Mouse (Mus musculus): ENCODE data around the gene Ndel1.
"Not testable (repeated sequence)": the region's sequence is repeated elsewhere in the genome, so short reads cannot be mapped to it uniquely, and the experiment has no call there.

Gene Ndel1

DNA sequence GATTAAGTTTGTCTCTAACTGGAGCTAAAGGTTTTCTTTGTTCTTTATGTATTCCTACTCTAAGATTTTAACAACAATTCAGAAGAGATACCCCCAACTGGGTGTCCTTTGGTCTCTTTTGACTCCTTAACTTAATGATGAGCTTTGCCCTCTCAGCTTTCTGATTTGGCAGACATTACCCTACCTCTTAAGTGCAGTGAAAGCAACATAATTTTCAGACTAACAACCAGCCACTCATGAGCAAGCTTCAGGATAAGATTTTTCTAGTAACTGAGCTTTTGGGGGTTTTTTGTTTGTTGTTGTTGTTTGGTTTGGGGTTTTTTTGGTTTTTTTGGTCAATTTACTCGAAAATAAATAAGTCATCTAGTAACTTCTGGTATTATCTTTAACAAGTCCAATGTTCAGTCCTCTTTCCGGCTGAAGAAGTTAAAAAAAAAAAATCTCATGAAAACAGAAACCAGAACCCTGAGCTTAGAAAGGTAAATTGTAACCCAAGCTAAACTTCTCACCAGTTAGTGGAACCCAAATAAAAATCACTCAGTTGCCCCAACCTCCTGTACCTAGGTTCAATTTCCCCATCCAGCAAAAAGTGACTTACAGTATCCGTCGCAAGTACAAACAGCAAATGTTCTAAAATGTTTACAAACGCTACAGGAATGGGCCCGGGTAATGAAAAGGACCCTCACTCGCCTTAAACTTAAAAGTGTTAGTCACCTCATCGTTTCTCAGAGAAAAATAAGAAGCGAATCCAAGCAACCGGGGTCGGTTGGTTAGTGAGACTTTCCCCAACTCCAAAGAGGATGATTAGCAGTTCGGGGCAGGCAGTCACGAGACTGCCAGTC is 19.8 kb downstream of the Ndel1 start:
- in situ Hi-C loops (cut with MboI, MseI) = no loop called here

DNA sequence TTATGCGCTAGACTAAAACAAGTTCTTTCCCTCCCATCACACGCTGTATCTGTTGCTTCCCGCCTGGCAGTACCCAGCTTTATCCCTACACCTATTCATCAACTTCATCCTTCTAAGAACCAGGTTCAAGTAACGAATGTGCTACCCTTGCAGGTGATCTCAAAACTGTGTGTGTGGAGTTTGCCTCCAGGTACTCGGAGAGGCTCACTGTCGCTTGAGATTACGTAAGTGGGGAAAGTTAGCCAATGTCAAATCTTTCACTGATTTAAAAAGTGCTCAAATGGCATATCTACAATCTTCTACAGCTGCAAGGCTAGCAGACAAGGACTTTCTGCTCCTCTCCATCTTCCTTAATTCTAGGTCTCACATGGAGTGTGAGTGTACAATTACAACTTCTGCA is 20.8 kb downstream of the Ndel1 start:
- in situ Hi-C loops (cut with MboI, MseI) = no loop called here

DNA sequence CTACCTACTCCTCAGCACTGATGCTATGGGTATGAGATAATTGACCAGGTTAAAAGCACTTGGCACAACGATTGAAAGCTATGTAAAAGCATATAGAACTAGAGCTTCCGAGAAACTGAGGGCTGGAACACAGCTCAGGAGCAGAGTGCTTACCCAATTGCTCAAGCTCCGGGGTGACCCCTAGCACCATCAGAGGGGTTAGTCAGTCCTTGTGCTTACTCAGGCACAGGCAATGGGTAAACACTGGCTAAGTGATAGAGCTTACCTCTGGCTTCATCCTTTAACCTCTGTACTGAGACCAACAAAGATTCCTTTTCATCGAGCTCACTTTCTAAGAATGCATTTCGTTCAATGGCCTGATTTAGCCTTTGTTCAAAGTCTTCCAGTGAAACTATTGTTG is 32.1 kb downstream of the Ndel1 start:
- in situ Hi-C loops (cut with MboI, MseI) = no loop called here

DNA sequence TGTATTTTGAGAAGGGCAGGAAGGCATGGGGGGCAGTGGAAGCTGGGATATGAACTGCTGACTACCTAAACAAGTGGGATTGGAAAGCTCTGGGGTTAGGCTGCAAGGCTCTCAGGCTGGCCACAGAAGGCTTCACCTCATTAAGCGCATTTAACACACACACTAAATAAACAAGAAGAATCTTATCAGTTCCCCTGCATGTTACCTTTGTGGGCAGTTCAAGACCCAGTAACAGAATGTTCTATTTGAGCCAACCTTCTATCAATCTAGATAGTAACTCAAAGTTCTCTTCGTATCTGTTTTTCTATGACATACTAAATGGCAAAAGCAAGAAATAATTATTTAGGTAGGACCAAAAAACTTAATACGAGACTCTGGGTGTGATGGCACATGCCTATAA is 36.6 kb downstream of the Ndel1 start:
- in situ Hi-C loops (cut with MboI, MseI) = no loop called here

DNA sequence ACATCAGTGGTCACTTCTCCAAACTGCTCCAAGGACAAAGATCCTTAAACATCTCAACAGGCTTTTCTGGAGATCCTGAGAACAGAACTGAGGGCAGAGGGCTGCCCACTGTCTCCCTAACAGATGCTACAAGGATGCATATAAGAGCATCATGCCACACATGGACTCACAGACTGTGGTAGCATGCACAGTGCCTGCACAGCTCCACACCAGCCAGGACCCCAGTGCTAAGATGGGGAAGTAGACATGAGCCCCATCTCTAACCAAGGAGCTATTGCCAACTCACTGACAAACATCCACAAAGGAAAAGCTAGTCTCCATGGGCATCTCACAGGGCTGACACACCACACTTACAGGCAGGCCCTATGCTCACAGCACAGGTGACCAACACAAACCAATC is 38.1 kb downstream of the Ndel1 start:
- in situ Hi-C loops (cut with MboI, MseI) = no loop called here

DNA sequence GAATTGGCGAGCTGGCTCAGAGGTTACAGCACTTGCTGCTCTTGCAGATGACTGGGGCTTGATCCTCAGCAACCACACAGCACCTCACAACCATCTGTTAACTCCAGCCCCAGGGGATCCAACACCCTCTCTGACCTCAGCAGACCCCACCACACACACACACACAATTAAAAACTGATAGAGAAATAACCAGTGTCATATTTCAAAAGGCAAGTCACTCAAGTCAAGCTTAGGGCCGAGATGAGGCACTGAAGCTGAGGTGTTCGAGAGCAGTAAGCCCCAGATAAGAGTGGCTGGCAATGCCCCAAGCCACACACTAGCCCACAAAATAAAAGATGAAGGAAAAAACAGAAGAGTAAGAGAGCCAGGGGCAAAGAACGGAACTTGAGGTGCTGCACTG is 38.9 kb downstream of the Ndel1 start:
- in situ Hi-C loops (cut with MboI, MseI) = no loop called here

DNA sequence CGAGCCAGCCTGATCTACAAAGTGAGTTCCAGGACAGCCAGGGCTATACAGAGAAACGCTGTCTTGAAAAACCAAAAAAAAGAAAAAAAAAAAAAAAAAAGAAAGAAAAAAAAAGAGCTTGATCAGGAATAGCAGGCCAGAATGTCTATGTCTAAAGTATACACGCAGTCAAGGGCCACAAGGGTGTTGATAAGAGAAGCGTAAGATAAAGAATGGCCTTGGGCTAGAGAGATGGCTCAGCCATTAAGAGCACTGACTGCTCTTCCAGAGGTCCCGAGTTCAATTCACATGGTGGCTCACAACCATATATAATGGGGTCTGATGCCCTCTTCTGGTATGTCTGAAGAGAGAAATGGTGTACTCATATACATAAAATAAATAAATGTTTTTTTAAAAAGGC is 40.1 kb downstream of the Ndel1 start:
- in situ Hi-C loops (cut with MboI, MseI) = not testable (repeated sequence)

DNA sequence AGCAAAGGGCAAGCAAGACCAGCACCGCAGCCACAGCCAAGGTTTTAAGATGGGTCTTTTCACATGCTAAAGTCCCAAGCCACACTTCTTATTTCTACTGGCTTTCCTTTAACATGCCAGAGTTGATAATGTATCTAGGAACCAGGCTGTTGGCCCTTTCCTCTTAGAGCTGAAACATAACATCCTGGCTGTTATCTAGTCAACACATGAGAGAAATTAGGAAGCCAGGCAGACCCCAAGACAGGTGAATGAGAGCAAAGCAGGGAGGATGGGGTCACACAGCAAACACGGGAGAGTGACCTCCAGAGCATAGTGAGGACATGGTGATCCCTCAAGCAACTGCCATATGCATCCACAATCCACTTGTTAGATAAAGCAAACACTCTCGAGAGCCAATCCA is 44.9 kb downstream of the Ndel1 start:
- in situ Hi-C loops (cut with MboI, MseI) = no loop called here

DNA sequence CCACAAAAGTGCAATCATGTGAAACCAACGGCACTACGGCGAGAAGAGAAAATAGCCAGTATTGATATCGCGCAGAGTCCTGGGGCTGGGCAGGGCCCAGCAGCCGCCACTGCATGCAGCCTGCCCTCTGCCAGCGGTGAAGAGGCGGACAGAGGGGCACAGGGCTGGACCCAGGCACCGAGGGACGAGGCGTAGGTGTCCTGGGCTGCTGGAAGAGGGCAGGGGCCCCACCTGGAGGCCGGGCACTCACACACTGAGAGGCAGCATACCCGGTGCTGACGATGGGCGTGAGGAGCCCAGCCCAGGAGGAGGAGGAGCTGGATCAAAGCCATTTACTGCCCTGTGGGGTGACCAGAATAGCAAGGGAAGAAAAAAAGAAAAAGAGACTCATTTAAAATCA is 49.3 kb downstream of the Ndel1 start:
- in situ Hi-C loops (cut with MboI, MseI) = no loop called here

DNA sequence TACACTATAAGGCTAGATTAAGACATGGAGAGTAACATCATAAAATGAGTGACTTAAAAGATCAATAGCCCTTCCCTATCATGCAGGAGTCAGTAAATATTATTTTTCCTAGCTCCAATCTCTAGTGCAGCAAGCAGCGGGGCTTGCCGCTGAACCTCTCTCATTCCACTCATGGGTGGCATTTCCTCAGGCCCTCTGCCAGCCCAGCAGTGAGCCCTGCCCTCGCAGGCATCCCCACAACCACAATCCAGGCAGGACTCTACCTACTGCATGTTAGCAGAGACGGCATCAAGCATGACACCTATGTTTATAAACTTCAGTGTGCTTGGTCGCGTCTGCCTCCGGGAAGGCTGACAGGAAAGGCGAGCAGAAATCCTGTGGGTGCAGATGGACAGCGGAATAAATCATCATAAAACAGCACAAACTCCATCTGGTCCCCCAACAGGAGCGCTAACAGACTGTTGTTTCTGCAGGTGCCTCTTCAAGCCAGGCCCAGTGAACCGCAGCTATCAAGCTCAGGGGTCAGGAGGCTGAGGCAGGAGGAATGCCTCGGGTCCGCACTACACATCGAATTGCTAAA is 52.3 kb downstream of the Ndel1 start:
- in situ Hi-C loops (cut with MboI, MseI) = no loop called here

DNA sequence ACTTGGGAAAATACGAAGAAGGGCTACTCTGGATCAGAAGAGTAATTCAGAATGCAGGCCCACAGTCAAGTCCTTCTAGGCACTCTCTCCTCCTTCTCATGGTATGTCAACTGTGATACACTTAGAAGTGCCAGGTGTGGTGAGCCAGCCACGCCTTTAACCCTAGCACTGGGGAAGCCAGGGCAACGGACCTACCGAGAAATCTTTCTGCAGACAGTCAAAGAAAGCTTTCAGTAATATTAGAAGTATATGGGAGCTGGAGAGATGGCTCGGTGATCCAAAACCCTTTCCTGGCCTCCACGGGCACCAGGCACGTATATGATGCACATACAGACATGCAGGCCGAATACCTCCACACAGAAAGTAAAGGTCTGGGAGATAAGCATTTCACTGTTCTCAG is 53.2 kb downstream of the Ndel1 start:
- in situ Hi-C loops (cut with MboI, MseI) = no loop called here

DNA sequence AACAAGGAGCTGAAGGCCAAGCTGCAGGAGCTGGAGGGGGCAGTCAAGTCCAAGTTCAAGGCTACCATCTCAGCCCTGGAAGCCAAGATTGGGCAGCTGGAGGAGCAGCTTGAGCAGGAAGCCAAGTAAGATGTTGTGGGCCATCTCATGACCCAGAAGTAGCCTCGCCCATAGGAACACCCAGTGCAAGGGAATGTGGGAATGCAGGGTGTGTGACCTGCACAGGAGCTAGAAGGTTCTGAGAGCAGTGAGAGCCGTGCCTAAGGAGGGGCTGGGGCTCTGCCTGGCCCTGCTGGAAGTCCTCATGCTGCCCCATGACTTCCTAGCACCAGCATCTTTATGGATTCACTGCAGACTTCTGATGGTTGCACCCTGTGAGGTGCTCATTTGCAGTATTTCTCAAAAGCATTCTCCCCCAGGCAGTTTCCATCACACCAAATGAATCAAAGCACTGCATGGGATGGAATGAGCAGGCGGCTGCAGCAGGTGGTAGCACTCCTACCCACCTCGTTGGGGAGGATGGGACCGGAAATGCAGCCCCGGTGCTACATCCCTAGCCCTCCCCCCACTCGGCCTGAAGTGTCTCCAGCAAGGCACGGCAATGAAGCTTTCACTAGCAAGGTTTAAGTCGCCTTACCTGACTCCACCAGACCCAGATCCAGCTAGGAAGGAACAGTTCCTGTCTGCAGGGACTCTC is 59.6 kb downstream of the Ndel1 start:
- in situ Hi-C loops (cut with MboI, MseI) = no loop called here

DNA sequence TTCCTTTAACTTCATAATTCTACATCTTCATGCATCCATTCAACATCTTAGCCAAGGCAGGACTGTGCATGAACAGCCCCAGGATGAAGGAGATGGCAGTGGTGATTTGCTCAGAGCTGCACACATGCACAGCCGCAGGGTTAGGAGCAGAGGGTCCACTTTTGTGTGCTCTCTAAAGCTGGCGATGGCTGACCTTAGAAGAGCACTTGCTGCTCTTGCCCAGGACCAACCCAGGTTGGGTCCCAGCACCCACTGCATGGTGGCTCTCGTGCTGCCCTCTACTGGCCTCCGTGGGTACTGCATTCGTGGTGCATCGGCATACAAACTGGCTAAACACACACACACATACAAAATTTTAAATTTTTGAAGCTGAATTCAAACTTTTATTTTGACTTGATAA is 63.9 kb downstream of the Ndel1 start:
- in situ Hi-C loops (cut with MboI, MseI) = loop anchor here (10.0 kb wide), 1 partner anchor 243 kb away; no protein-coding TSS in a partner anchor

DNA sequence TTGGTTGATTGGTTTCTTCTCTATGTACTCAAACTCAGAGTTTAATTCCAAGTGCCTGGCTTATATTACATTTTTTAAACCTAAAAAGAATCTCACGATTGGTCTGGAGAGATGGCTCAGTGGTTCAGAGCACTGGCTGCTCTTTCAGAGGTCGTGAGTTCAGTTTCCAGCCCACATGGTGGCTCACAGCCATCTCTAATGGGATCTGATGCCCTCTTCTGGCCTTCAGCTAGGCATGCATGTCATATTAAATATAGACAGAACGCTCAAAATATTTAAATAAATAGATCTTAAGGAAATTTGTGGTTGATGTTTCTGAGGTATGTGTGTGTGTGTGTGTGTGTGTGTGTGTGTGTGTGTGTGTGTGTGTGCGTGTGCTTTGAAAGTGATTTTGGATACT is 66.5 kb downstream of the Ndel1 start:
- in situ Hi-C loops (cut with MboI, MseI) = loop anchor here (10.0 kb wide), 1 partner anchor 240 kb away; no protein-coding TSS in a partner anchor

DNA sequence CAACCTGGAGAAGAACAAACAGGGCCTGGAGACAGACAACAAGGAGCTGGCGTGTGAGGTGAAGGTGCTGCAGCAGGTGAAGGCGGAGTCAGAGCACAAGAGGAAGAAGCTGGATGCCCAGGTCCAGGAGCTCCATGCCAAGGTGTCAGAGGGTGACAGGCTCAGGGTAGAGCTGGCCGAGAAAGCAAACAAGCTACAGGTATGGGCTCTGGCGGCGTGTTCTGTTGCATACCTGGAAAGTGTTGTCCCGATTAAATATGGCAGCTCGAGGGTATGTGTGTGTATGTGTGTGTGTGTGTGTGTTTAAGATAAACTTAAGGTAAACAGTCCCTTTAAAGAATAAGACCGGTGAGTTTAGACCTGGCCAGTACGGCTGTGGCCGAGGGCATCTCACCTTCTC is 73.4 kb downstream of the Ndel1 start:
- in situ Hi-C loops (cut with MboI, MseI) = no loop called here

DNA sequence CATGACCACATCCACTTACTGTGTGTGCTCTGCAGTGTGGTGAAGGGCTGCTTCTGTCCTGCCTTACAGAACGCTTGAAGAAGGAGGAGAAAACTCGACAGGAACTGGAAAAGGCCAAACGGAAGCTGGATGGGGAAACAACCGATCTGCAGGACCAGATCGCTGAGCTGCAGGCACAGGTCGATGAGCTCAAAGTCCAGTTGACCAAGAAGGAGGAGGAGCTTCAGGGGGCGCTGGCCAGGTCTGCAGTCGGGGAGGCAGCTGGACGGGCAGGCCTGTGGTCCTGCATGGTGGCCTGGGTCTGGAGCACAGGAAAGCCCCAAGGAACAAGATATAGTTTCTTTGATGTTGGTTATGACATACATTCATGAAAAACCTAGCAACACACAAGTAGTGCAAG is 79.9 kb downstream of the Ndel1 start:
- in situ Hi-C loops (cut with MboI, MseI) = no loop called here

DNA sequence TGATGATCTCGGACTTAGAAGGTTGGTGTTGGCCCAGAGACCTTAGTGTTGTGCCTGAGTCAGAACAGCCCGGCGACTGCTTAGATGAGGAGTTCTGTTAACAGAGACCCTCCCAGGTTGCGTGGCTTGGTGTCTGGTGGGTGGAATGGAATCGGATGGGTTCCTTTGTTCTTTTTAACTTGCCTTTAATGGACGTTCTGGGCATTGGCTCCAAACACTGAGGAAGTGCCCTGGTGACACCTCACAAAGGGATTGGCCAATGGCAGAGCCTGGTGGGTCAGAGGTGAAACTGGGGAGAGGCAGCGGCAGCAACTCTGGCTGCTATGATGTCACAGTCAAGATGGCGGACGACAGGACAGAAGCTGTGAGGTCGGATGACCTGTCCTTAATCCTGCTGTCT is 80.9 kb downstream of the Ndel1 start:
- in situ Hi-C loops (cut with MboI, MseI) = no loop called here

DNA sequence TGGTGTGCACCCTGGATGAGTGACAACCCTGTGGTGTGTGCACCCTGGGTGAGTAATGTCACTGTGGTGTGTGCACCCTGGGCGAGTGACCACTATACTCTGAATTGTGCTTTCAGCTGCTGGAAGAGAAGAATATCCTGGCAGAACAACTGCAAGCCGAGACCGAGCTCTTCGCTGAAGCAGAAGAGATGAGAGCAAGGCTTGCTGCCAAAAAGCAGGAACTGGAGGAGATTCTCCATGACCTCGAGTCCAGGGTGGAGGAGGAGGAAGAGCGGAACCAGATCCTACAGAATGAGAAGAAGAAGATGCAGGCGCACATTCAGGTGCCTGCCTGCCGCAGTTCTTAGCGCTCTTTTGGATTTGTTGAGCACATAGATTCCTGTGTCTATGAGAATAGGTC is 84.4 kb downstream of the Ndel1 start:
- in situ Hi-C loops (cut with MboI, MseI) = no loop called here

DNA sequence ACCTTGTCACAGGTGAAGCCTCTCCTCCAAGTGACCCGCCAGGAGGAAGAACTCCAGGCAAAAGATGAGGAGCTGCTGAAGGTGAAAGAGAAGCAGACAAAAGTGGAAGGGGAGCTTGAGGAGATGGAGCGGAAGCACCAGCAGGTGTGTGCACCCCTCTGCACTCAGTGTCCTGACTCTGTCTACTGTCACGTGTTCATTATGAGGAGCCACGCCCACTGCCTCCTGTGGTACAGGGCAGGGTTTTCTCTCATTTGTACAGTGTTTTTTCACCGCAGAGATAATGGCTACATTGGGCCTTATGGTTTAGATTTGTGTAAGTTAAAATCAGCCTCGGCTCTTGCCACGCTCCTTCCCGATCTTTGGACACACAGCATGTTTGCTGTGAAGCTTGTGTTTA is 85.8 kb downstream of the Ndel1 start:
- in situ Hi-C loops (cut with MboI, MseI) = no loop called here

DNA sequence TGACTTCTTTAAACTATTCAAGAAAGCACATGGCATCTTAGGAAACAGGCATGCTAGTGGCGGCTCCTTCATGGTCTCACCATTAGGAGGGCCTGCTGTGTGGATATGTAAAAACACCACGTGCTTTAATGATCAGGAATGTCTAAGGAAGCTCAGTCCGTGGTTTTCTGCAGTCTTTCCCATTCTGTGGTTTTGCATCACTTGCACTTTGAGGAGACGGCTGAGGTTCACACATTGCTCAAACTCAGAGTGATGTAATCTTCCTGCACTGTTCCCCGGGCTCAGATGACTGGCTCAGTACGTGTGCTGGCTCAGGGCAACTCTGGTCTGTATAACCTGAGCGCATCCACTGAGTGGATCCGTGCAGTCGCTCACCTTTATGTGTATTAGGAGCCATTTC is 89.3 kb downstream of the Ndel1 start:
- in situ Hi-C loops (cut with MboI, MseI) = no loop called here

DNA sequence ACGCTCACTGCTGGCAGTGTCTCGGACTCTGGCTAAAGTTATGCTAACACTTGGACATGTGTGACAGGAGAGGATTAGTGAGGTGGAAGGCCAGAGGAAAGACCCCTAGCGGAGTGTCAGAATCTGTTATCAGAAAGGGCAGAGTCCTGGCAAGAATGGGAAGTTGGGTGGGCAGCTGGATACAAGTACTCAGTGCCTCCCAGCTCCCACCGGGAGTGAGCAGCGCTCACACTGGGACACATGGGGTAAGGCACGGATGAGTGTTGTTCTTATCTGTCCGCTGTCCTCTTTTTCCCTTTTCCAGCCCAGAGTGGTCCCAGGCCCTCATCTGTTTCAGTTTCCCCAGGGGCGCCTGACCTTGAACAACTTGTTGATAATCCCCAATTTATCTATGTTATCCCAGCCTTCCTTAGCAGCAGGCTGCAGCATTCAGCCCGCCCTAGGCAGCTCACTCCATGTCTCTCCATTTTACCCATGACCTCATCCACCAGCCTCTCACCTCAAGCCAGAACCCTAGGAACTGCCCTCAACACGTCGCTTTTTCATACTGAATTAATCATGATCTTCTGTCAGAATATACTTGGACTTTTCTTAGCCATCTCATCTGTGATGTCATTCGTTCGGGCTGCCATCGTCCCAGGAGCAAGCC is 91.1 kb downstream of the Ndel1 start:
- in situ Hi-C loops (cut with MboI, MseI) = no loop called here

DNA sequence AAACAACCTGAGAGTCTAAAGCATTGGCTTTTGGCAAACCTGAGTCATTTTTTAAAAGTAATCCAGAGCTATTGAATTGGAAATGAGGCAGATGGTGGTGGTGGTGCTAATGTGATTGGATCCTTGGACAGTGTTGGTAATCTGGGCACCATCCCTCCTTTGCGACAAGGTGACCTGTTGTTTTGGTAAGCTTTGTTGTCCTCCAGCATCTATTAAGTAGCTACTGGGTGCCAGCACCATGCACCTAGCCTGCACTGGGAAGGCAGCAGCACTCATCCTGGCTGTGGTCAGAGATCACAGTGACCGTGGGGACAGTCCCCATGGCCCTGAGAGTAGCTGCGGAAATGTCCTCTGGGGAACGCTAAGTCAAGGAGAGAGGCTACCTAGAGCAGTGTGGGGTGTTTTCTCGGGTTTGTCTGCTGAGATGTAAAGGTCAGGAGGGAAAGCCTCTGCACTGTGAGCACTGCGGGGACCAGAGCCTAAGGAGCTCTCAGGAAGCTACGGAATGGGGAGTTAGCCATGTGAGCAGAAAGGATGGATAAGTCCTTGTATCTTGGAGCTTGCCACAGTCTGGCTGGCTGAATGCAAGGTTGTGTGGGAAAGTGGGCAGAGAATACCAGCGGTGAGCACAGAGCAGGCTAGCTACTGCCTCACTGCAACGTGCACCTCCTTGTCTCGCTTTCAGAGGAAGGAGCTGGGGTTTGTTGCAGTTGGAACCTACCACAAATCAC is 91.8 kb downstream of the Ndel1 start:
- in situ Hi-C loops (cut with MboI, MseI) = no loop called here

All from T-helper 2 cell (primary cell).